ENCODE assay signal across 8 mouse cellular contexts in the genomic region with DNA sequence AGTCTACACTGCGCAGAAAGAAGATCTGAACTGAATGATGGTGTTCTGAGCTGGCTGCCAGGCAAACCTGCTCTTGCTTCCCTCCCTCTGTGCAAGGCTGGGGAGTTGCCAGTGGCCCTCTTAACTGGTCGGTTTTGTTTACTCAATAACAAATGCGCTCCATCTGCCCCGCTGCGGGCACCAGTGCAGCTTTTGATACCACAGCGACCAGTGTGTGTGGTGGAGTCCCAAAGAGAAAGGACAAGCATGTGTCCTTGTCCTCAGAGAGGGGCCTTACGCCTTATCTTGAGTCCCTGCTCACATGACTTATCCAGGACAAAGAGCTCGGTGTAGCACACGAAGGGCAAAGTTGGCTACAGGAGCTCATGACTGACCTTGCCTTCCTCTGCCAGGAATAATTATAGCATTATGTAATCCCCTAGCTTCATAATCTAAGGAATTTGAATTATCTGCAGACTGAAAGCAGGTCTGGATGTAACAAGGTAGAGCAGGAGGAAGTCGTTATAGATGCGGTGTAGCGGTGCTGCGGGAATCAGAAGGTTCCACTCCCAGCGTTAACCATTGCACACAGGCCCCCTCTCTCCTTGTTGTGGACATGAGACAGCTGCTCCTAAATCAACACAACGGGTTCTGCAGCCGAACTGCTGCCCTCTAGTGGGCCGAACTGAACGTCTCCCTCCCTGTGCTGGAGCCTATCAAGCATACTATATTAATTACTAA. TPM values are rescaled to one million over a fixed set of nuclear protein-coding genes. Genes with fewer than 3 reads are reported as not detected.
A peak's percentile ranks its signal among the peaks of the same experiment; 100 is the strongest.
DNase-seq lines count a peak whose midpoint lies in the region; ATAC-seq and TF ChIP-seq lines count a peak whose summit lies in the region.

No protein-coding gene starts in this region.

- TF ChIP-seq CTCF in intestine, postnatal 0 days (IDR thresholded peaks at IDR 0.05; ENCODE audit: low read depth), result peak; percentile 89

- peak overlapping the region; percentile 73 for H3K27ac ChIP-seq in intestine, postnatal 0 days (ENCODE audit: low read depth, low read length)
- no peak overlapping the region for H3K27ac ChIP-seq in midbrain, embryonic 12.5 days (replicated peaks)

- H3K9me3 ChIP-seq in intestine, postnatal 0 days (ENCODE audit: control insufficient read depth), result no peaks in the 10 kb centered on the region
- no peaks in the 10 kb centered on the region for H3K9me3 ChIP-seq in midbrain, embryonic 12.5 days

- peak; percentile 80 for DNase-seq in adrenal gland, adult 8-10 months
- peak; percentile 77 for DNase-seq in embryo, embryonic 9.5 days (ENCODE audit: extremely low spot score)
- peak; percentile 98 for DNase-seq in heart, adult 11 months
- DNase-seq in left cerebral cortex, postnatal 36 days (ENCODE audit: low spot score in 2 of 2), result peak; percentile 72 to 83
- DNase-seq in skeletal muscle tissue, adult 2 months (ENCODE audit: low read depth, low spot score), result peak; percentile 74

- H3K36me3 ChIP-seq in intestine, postnatal 0 days (ENCODE audit: control insufficient read depth, insufficient read depth), result peaks cover 11% of the 10 kb centered on the region; the same call in 1 of the 2 replicates
- H3K36me3 ChIP-seq in midbrain, embryonic 12.5 days, result no peaks in the 10 kb centered on the region

- no peaks in the 10 kb centered on the region for H3K27me3 ChIP-seq in intestine, postnatal 0 days (replicated peaks; ENCODE audit: control insufficient read depth, insufficient read depth, low read length)
- no peaks in the 10 kb centered on the region for H3K27me3 ChIP-seq in midbrain, embryonic 12.5 days

- H3K4me3 ChIP-seq in intestine, postnatal 0 days (ENCODE audit: low read depth, low read length), result no peak overlapping the region
- no peak overlapping the region for H3K4me3 ChIP-seq in midbrain, embryonic 12.5 days

- H3K9ac ChIP-seq in intestine, postnatal 0 days (ENCODE audit: low read depth, low read length), result no peak overlapping the region
- no peak overlapping the region for H3K9ac ChIP-seq in midbrain, embryonic 12.5 days (replicated peaks)

- H3K4me2 ChIP-seq in intestine, postnatal 0 days (replicated peaks; ENCODE audit: low read depth), result peak overlapping the region; percentile 27
- H3K4me2 ChIP-seq in midbrain, embryonic 12.5 days (replicated peaks), result 0 out of 2 replicates have a peak overlapping the region, but pooled peaks have one; percentile 1

- ATAC-seq in intestine, postnatal 0 days, result peak; percentile 79
- peak; percentile 79 for ATAC-seq in midbrain, embryonic 12.5 days (ENCODE audit: low FRiP score, low read depth)
- ATAC-seq in erythroid progenitor cell, adult 5-6 weeks (replicated peaks; ENCODE audit: low FRiP score, poor library complexity, severe bottlenecking), result no peak

- H3K4me1 ChIP-seq in intestine, postnatal 0 days (replicated peaks; ENCODE audit: control insufficient read depth, insufficient read depth, low read length), result no peaks in the 10 kb centered on the region
- peaks cover 7% of the 10 kb centered on the region for H3K4me1 ChIP-seq in midbrain, embryonic 12.5 days

- intact Hi-C loops in left cerebral cortex, postnatal 36 days (cut with DNase I), result loop anchor here (2.0 to 5.0 kb wide), 2 partner anchors 99 to 195 kb away; no protein-coding TSS in a partner anchor

- WGBS in intestine, postnatal 0 days, result 15% methylated on average over 18 of the region's 18 CpGs
- 36% methylated on average over 18 of the region's 18 CpGs for WGBS in midbrain, embryonic 12.5 days

RNA-seq across cellular contexts. Expression of a gene that starts 12.8 kb away (rescaled TPM):
- total RNA-seq in adrenal gland, adult 8-10 months (2022), result 10 to 100 TPM in 2 of 4 experiments, 1 to 10 TPM in 2; 8.5 to 12.6 (median 9.4) TPM
- 20.3 and 25.1 TPM in 2 replicates for polyA plus RNA-seq in intestine, postnatal 0 days (2015; fragmentation: Nextera tagmentation; extraction: Ambion mirVana)
- total RNA-seq in left cerebral cortex, postnatal 36 days (2021), result 10 to 100 TPM; 46.1 to 50.9 TPM
- 5.0 and 6.4 TPM in 2 replicates for polyA plus RNA-seq in midbrain, embryonic 12.5 days (2016; fragmentation: Nextera tagmentation; extraction: Ambion mirVana)
- total RNA-seq in erythroid progenitor cell, adult 5-6 weeks (2015; ENCODE audit: low replicate concordance), result not detected in 2 replicates
- not detected in 2 replicates for total RNA-seq in erythroid progenitor cell, adult 5-6 weeks (2017; ENCODE audit: low replicate concordance)

Comparison
In these comparisons a context has a peak if more than half of its experiments do, and no peak if none do; other contexts are left out.
1. RNA of a gene that starts 12.8 kb away (total RNA-seq): 46.1 to 50.9 TPM in left cerebral cortex, postnatal 36 days and 8.5 to 12.6 TPM in adrenal gland, adult 8-10 months; not detected in erythroid progenitor cell, adult 5-6 weeks; every median in the first group is over 4 times any median in the second.
2. Peak in every context shown above with its lines, with median percentiles within 50 percentile points of each other: DNase-seq.